Mouse (Mus musculus) midbrain, postnatal 0 days (tissue): Measurements from ENCODE around the gene H2afy2. TPM values are rescaled to one million over a fixed set of nuclear protein-coding genes. Genes with fewer than 3 reads are reported as not detected.

Experiments used
- ATAC-seq: fragments of 200-750 bp; cut with Nextera tagmentation; 2 replicates; pipeline ENCODE4 v1.8.0; 2017; ENCODE audit warnings: moderate number of reproducible peaks, mild to moderate bottlenecking, moderate TSS enrichment, moderate library complexity; ENCODE audit not compliant: low FRiP score
- DNase-seq: peaks from one replicate; pipeline ENCODE4 v3.0.0-alpha.2; 2015; ENCODE audit warnings: low spot score
- H3K27ac ChIP-seq: fragments of 300-500 bp; sonication (generic); 2 replicates; pipeline ENCODE4 v1.5.1; 2014; ENCODE audit warnings: low read depth, mild to moderate bottlenecking, low read length, mixed read lengths
- H3K27me3 ChIP-seq: fragments of 300-500 bp; sonication (generic); 2 replicates; pipeline ENCODE4 v1.6.1; 2014; ENCODE audit warnings: low read length, control low read depth, mixed read lengths; ENCODE audit not compliant: insufficient read depth
- H3K36me3 ChIP-seq: fragments of 300-500 bp; sonication (generic); 2 replicates; pipeline ENCODE4 v1.6.1; 2014; ENCODE audit warnings: low read length, control low read depth, mixed read lengths; ENCODE audit not compliant: insufficient read depth
- H3K4me1 ChIP-seq: fragments of 300-500 bp; sonication (generic); 2 replicates; pipeline ENCODE4 v1.6.1; 2014; ENCODE audit warnings: mild to moderate bottlenecking, control low read depth, antibody characterized with exemption, low read length, mixed read lengths; ENCODE audit not compliant: insufficient read depth
- H3K4me2 ChIP-seq: fragments of 300-500 bp; sonication (generic); 2 replicates; pipeline ENCODE4 v1.6.1; 2014; ENCODE audit warnings: low read depth, mild to moderate bottlenecking, low read length, mixed read lengths; ENCODE audit not compliant: poor library complexity, severe bottlenecking
- H3K4me3 ChIP-seq: fragments of 300-500 bp; sonication (generic); 2 replicates; pipeline ENCODE4 v1.5.1; 2014; ENCODE audit warnings: low read depth, mild to moderate bottlenecking, low read length, moderate library complexity
- H3K9ac ChIP-seq: fragments of 300-500 bp; sonication (generic); replicated peaks from 2 replicates; pipeline ENCODE4 v1.6.1; 2014; ENCODE audit warnings: mild to moderate bottlenecking, low read length, moderate library complexity, mixed read lengths; ENCODE audit not compliant: poor library complexity, severe bottlenecking
- H3K9me3 ChIP-seq: fragments of 300-500 bp; sonication (generic); 2 replicates; pipeline ENCODE4 v1.6.1; 2016; ENCODE audit warnings: low read length, control low read depth
- CTCF ChIP-seq: IDR thresholded peaks from 2 replicates; pipeline ENCODE4 v1.5.1; 2016; ENCODE audit warnings: antibody characterized with exemption, mild to moderate bottlenecking
- WGBS: fragments of 180-500 bp; shearing (Covaris S2); extraction: QIAGEN DNeasy Blood & Tissue Kit; methylation state at CpG from one replicate; pipeline ENCODE4 v1.1.7; 2014; 5-methylcytosine and 5-hydroxymethylcytosine counted together
- polyA plus RNA-seq: library from polyadenylated mRNA; unstranded; fragments of >200 nt; fragmentation: Nextera tagmentation; extraction: Ambion mirVana; gene quantifications from 2 replicates; pipeline ENCODE4 v1.2.1, GENCODE M21; 2015
- total RNA-seq: library from RNA; depleted of rRNA; stranded (reverse); fragments of >200 nt; gene quantifications from 2 replicates; pipeline ENCODE4 v1.2.3, GENCODE M21; 2014

Gene H2afy2
- total and polyA plus RNA-seq, 2 experiments from 2014 or later = 123 to 206 TPM

DNA sequence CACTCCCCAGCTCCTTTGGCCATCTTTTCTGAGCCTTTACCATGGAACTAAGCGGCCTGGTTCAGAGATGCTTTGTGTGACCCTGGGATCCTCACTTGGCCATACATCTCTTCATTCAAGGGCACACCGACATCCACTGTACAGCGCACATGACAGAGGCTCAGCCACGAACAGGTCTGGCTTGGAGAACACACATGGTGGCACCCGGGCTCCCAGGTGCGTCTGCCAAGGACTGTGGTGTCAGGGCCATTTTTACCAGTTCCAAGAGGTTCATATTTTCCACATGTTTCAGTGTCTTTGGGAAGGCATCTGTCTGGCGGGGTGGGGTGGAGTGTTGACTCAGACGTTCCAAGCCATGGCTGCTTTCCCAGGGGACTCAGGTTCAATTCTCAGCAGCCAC, 41.6 kb downstream of the H2afy2 start:
- no peak for DNase-seq

DNA sequence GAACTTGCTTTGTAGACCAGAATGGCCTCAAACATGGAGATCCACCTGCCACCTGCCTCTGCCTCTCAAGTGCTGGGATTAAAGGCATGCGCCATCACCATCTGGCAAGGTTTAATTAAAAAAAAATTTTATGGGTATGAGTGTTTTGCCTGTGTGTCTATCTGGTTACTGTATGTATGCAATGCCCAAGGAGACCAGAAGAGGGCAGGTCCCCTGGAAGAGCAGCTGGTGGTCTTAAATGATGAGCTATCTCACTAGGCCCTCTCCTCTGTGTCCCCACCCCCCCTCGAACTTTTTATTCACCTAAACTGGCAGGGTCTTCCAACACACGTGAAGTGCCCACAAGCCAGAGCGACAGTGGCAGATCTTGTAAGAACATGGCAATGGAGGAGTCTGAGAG, 42.1 kb downstream of the H2afy2 start:
- TF ChIP-seq CTCF = peak; percentile 67
- H3K4me3 ChIP-seq = no peak overlapping the region
- no peaks in the 10 kb centered on the region for H3K9me3 ChIP-seq
- no peaks in the 10 kb centered on the region for H3K4me1 ChIP-seq
- no peak overlapping the region for H3K27ac ChIP-seq
- 95% methylated on average over 4 of the region's 4 CpGs for WGBS
- H3K9ac ChIP-seq = no peak overlapping the region
- ATAC-seq (no peak), DNase-seq (no peak)
- peaks cover 64% of the 10 kb centered on the region for H3K36me3 ChIP-seq
- H3K27me3 ChIP-seq = no peaks in the 10 kb centered on the region
- H3K4me2 ChIP-seq = no peak overlapping the region

More for the DNA sequence above, 41.6 kb downstream of the H2afy2 start:
- H3K4me2 ChIP-seq = no peak overlapping the region
- H3K27ac ChIP-seq = no peak overlapping the region
- H3K27me3 ChIP-seq = no peaks in the 10 kb centered on the region
- H3K4me3 ChIP-seq = no peak overlapping the region
- TF ChIP-seq CTCF = no peak
- no peak for ATAC-seq
- 94% methylated on average over 8 of the region's 8 CpGs for WGBS
- no peaks in the 10 kb centered on the region for H3K4me1 ChIP-seq
- H3K36me3 ChIP-seq = peaks cover 68% of the 10 kb centered on the region
- no peaks in the 10 kb centered on the region for H3K9me3 ChIP-seq
- H3K9ac ChIP-seq = no peak overlapping the region

DNA sequence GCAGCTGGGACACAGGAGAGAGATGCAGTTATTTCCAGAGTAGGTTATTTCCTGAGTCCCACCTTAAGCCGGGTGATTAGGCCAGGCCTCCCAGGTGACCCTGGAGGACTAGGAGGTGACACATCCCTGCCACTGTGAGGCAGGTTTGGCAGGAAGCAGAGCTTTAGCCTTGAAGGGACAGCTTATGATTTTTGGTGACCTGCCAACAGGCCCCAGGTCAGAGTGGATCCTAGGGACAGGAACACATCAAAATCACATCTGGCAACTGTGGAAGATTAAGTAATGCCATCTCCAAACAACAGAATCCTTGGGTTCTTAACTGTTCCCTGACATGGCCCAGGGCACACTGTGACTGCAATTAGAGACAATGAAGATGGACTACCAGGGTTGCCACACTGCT, 42.6 kb downstream of the H2afy2 start:
- TF ChIP-seq CTCF = no peak
- H3K4me1 ChIP-seq = no peaks in the 10 kb centered on the region
- H3K36me3 ChIP-seq = peaks cover 59% of the 10 kb centered on the region
- ATAC-seq (no peak), DNase-seq (no peak)
- H3K9ac ChIP-seq = no peak overlapping the region
- no peak overlapping the region for H3K27ac ChIP-seq
- WGBS = 97% methylated on average over 1 of the region's 1 CpGs
- H3K4me2 ChIP-seq = no peak overlapping the region
- H3K9me3 ChIP-seq = no peaks in the 10 kb centered on the region
- H3K27me3 ChIP-seq = no peaks in the 10 kb centered on the region
- H3K4me3 ChIP-seq = no peak overlapping the region

DNA sequence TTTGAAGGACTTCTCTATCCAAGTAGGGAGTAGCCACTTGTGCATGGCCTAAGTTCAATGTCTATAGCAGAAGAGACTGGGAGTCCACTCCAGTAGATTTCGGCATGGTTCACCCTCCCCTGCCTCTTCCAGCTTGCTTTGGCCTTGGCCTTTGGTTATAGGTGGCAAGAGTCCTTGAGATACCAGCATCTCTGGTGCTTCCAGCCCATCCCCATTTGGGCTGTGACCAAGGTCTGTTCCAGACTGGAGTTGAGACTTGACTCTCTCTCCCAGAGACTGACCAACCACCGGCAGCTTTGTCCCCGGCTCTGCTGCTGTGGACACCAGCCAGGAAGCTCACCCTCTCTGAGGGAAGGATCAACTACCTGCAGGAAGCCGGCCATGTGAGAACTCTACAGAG, 45.8 kb downstream of the H2afy2 start:
- 93% methylated on average over 4 of the region's 4 CpGs for WGBS
- TF ChIP-seq CTCF = no peak
- peaks cover 46% of the 10 kb centered on the region for H3K36me3 ChIP-seq

DNA sequence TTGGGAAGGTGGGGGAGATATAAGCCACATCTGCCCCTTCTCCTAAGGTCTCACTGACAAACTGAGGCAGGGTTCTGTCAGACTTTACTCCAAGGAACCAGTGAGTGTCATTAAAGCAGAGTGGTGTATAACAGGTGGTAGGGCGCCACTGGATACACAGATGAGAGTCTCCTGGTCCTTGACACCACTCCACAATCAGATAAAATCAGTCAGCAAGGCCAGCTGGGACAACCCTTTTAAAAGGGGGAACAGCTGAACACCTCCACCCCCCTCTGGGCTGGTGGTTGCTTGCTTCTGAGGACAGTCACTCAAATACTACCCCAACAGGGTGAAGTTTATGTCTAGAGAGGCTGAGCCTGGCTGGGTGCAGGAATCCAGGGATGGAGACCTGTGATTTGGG, 46.4 kb downstream of the H2afy2 start:
- no peak for TF ChIP-seq CTCF
- H3K9ac ChIP-seq = no peak overlapping the region
- H3K4me3 ChIP-seq = no peak overlapping the region
- no peaks in the 10 kb centered on the region for H3K4me1 ChIP-seq
- ATAC-seq (no peak), DNase-seq (no peak)
- H3K9me3 ChIP-seq = no peaks in the 10 kb centered on the region
- no peaks in the 10 kb centered on the region for H3K27me3 ChIP-seq
- peaks cover 40% of the 10 kb centered on the region for H3K36me3 ChIP-seq
- no peak overlapping the region for H3K27ac ChIP-seq
- WGBS = 95% methylated on average over 1 of the region's 1 CpGs
- no peak overlapping the region for H3K4me2 ChIP-seq

More for the DNA sequence above, 45.8 kb downstream of the H2afy2 start:
- no peaks in the 10 kb centered on the region for H3K9me3 ChIP-seq
- ATAC-seq (no peak), DNase-seq (no peak)
- H3K27me3 ChIP-seq = no peaks in the 10 kb centered on the region
- no peak overlapping the region for H3K4me3 ChIP-seq
- no peak overlapping the region for H3K9ac ChIP-seq
- H3K4me1 ChIP-seq = no peaks in the 10 kb centered on the region
- no peak overlapping the region for H3K27ac ChIP-seq
- no peak overlapping the region for H3K4me2 ChIP-seq

DNA sequence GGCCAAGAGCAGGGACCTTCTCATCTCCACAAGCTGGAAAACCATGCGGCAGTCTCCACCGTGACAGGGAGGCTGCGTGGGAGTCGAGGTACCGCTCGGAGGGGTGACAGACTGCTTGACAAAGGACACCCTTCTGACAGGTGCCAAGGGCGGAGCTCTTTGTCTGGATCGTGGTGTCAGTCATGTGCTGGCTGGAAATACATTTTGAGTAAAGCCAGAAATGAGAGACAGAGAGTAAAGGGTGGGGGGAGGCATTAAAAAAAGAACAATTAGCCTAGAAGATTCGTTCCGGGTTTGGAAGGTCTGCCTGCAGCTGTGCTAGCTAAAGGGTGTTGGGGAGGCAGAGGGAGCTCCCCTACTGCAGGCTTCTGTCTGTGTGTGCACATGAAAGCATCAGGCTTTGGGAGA, 47.3 kb downstream of the H2afy2 start:
- H3K36me3 ChIP-seq = peaks cover 33% of the 10 kb centered on the region
- no peaks in the 10 kb centered on the region for H3K27me3 ChIP-seq
- WGBS = 70% methylated on average over 10 of the region's 10 CpGs
- H3K9ac ChIP-seq = no peak overlapping the region
- DNase-seq = no peak
- no peak for TF ChIP-seq CTCF
- no peak overlapping the region for H3K27ac ChIP-seq
- no peak overlapping the region for H3K4me3 ChIP-seq
- H3K4me1 ChIP-seq = no peaks in the 10 kb centered on the region
- ATAC-seq = no peak
- no peaks in the 10 kb centered on the region for H3K9me3 ChIP-seq
- H3K4me2 ChIP-seq = no peak overlapping the region
